Mouse (Mus musculus): Measurements from ENCODE around the gene Tuba4a.
"Not testable (repeated sequence)": the region's sequence is repeated elsewhere in the genome, so short reads cannot be mapped to it uniquely, and the experiment has no call there.

Gene Tuba4a

GRCm38 (mm10) chr1:75234606-75235005, 14.9 kb upstream of the Tuba4a start:
- DNase-seq (ENCODE audit: low spot score): no peak

DNA sequence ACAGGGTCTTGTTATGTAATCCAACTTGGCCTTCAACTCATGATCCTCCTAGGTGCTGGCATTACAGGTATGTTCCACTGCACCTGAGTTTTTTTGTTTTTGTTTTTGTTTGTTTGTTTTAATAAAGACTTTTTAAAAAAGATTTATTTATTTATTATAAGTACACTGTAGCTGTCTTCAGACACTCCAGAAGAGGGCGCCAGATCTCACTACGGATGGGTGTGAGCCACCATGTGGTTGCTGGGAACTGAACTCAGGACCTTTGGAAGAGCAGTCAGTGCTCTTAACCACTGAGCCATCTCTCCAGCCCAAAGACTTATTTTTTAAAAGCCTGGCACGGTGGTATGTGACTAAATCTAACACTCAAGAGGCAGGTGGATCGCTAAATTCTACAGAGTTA, 12.8 kb upstream of the Tuba4a start:
- not testable (repeated sequence) for DNase-seq (ENCODE audit: low spot score)

DNA sequence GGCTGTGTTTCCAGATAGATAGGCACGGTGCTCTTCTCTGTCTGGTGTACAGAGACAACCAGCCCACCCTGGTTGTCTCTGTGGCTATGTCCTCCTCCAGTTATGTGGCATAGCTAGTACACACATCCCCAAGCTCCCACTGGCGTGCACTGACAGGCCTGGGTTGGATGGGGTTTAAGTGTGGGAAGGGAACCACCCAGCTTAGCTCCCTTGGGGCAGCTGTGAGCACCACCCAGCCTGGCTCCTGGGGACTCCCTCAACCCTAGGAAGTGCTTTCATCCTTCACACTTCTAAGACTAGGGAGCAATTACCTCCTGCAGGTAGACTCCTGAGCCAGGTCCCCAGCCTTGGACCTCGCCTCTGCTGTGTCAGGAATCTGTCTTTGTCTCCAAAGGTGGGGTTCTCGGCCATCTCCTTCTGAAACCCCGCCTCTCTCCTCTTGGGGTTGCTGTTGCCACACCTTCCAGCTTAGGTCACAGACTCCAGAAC, 12.0 kb upstream of the Tuba4a start, which contains the start of gene A630095N17Rik:
Gene A630095N17Rik (minus strand): TSS at position 439 of the 489 bp plus-strand sequence.
- no peak for DNase-seq (ENCODE audit: low spot score)

DNA sequence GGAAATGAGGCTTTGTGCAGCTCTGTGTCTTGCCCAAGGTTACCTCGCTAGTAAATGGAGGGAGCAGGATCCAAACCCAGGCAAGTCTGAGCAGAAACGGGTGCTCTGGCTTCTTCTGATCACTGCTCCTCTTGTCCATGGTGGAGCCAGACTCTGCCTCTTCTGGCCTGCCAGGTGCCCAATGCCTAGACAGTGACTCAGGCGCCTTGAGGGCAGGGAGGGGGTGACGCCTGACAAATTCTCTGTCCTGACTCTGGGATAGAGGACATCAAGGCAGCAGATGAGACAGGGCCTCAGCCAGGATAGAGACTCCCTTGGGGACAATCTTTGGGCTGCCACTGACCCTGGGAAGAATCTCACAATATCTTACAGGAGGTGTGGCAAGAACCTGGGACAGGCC, 11.6 kb upstream of the Tuba4a start:
- no peak for DNase-seq (ENCODE audit: low spot score)

DNA sequence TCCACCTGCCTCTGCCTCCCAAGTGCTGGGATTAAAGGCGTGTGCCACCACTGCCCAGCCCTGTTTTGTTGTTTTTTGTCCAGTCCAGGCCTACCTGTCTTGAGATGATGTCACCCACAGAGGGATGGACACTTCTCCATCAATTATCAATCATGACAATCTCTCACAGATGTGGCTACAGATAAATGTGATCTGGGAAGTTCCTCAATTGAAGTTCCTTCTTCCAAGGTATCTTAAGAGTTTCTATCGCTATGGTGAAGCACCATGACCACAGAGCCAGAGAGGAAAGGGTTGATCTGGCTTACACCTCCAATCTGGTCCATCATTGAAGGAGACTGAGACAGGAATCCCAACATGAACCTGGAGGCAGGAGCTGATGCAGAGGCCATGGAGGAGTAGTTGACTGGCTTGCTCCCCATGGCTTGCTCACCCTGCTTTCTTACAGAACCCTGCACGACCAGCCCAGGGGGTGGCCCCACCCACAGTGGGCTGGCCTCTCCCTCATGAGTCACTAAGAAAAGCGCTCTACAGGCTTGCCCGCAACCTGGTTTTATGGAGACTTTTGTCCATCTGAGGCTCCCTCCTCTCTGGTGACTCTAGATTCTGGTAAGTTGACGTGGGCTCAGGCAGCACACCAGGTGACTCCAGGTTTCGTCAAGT, 10.8 kb upstream of the Tuba4a start:
- no peak for DNase-seq (ENCODE audit: low spot score)

DNA sequence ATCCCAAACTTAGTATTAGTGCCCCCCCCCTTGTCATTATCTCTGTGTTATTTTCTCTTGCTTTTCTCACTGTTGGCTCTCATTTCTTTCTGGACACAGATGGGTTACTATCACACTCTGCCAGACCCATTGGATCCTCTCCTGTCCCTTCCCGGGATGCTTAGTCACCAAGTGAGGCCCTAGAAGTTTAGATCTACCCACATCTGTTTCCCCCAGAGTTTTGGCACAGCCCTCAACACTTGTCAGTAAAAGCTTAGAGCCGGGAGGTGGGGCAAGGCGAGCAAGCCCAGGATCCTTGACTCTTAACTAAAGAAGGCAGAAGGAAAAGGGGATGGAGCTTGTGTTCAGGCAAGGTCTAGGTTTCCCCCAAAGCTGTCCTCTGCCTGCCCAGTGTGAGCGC, 9.5 kb upstream of the Tuba4a start:
- DNase-seq (ENCODE audit: low spot score): no peak

GRCm38 (mm10) chr1:75227653-75228052, 8.0 kb upstream of the Tuba4a start:
- DNase-seq (ENCODE audit: low spot score): no peak

- DNase-seq (ENCODE audit: low spot score): no peak
Observed at GRCm38 (mm10) chr1:75226138-75226537, 6.5 kb upstream of the Tuba4a start.

GRCm38 (mm10) chr1:75225473-75225872, 5.8 kb upstream of the Tuba4a start:
- no peak for DNase-seq (ENCODE audit: low spot score)

- DNase-seq (ENCODE audit: low spot score): no peak
Observed at GRCm38 (mm10) chr1:75223532-75223931, 3.9 kb upstream of the Tuba4a start.

DNA sequence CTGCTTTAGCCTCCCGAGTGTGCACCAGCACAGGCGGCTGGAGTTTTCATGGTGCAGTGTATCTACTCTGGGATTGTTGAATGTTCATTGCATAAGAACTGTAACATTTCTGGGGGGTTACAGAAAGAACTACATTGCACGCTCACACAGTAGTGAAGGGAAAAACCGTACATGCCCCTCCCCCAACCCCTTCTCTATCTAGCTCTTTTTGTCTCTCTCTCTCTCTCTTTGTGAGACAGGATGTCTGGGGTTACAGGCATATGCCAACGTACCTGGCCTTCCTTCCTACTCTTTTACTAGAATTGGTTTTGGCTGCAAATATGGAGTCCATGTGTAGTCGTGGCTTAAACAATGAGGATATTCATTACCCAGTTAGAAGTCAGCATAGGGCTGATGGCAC, 3.3 kb upstream of the Tuba4a start:
- no peak for DNase-seq (ENCODE audit: low spot score)

- DNase-seq (ENCODE audit: low spot score): no peak
Observed at GRCm38 (mm10) chr1:75221538-75221937, 1.9 kb upstream of the Tuba4a start.

- DNase-seq (ENCODE audit: low spot score): peak; percentile 87
Observed at GRCm38 (mm10) chr1:75219078-75219477, 587 bp downstream of the Tuba4a start.

- DNase-seq (ENCODE audit: low spot score): peak; percentile 42
Observed at GRCm38 (mm10) chr1:75218227-75219001, 1.3 kb downstream of the Tuba4a start.

GRCm38 (mm10) chr1:75217893-75218226, 1.8 kb downstream of the Tuba4a start:
- DNase-seq (ENCODE audit: low spot score): no peak

- DNase-seq (ENCODE audit: low spot score): no peak
Observed at GRCm38 (mm10) chr1:75216797-75217585, 2.7 kb downstream of the Tuba4a start.

- DNase-seq (ENCODE audit: low spot score): no peak
Observed at GRCm38 (mm10) chr1:75215785-75216184, 3.9 kb downstream of the Tuba4a start.

GRCm38 (mm10) chr1:75214886-75215285, 4.8 kb downstream of the Tuba4a start:
- no peak for DNase-seq (ENCODE audit: low spot score)

- DNase-seq (ENCODE audit: low spot score): no peak
Observed at GRCm38 (mm10) chr1:75214442-75214841, 5.2 kb downstream of the Tuba4a start.

DNA sequence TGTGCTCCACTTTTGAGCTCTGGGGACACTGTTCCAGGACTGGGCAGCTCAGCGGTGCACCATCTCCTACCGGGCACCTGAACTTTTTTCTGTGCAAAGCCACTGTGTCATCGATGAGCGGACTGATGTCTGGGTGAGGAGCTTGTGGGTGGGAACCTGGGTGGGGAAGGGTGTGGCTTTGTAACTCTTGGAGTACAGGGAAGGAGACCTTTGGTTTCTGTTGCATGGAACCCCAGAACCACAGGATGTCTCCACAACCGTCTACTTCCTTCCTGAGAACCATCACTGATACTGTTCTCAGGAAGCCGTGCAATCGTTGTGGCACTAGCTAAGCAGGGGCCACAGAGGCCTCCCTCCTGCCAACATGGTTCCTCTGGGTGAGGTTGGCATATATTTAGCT, 6.6 kb downstream of the Tuba4a start:
- no peak for DNase-seq (ENCODE audit: low spot score)

GRCm38 (mm10) chr1:75212542-75212941, 7.1 kb downstream of the Tuba4a start:
- no peak for DNase-seq (ENCODE audit: low spot score)

DNA sequence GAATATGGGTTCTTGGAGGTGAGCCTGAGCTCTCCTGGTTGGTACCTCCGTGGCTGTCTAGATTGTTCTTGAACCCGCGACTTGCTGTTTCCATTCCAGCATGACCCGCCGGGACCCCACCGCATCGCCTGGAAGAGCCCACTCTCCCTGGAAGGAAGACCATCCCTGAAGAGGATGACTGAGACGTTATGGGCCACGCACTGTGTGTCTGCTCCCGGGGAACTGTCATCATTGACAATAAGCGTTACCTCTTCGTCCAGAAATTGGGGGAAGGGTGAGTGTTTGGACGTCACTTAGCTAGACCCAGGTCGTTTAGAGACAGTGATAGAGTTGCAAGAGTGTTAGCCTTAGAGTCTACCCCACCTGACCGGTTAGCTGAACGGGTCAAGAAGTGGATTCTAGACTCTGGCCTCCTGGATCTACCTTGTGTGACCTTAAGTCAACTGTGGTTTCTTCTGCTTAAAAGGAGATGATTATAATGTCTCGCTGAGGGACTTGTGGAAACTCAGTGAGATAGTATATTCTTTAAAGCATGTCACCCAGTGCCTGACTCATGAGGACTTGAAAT, 8.4 kb downstream of the Tuba4a start:
- DNase-seq (ENCODE audit: low spot score): no peak
